Mouse (Mus musculus): ENCODE data around the gene Ankrd44. TPM values are rescaled to one million over a fixed set of nuclear protein-coding genes. Genes with fewer than 3 reads are reported as not detected.

Gene Ankrd44
- total RNA-seq, 1 experiment from 2014 or later = 49.5 TPM

DNA sequence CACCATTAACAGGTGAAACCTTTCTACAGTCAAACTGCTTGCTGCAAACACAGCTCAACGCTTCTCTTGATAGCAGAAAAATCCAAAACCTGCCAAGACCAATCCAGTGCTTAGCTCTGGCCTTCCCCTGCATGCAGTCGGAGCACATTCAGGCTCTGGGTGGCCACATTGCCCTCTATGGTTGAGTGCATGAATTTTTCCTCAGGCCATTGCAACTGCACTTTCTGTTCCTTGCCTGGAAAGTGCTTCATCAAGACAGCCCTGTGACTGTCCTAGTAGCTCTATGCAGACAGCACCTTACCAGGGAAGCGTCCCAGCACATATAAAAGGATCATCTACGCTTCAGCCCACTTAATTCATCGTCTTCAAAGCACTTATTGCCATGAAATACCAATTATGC lies 250.7 kb downstream of the Ankrd44 start:
- ATAC-seq (replicated peaks in 1 of 2; ENCODE audit: insufficient read depth in 1 of 2, low FRiP score in 2 of 2, low TSS enrichment in 1 of 2, low read depth in 1 of 2, poor library complexity in 2 of 2, severe bottlenecking in 2 of 2) = no peak

DNA sequence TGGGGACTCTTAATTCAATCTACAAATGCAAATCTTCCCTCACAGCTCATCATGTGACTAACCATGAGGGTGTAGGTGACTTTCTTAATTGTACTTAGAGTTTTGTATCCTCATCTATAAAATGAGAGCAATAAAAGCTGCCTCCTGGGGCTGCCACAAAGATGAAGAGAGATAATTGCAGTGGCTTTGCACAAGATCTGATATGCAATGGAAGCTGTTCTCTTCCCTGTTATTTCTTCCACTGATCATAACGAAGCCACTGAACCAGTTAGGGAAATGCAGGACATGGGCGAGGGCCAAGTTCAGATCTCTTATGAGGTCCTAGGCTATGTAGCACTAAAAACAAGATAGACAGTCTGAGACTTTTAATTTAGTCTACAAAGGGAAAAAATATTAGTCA lies 258.2 kb downstream of the Ankrd44 start:
- no peak for ATAC-seq (replicated peaks in 1 of 2; ENCODE audit: insufficient read depth in 1 of 2, low FRiP score in 2 of 2, low TSS enrichment in 1 of 2, low read depth in 1 of 2, poor library complexity in 2 of 2, severe bottlenecking in 2 of 2)

DNA sequence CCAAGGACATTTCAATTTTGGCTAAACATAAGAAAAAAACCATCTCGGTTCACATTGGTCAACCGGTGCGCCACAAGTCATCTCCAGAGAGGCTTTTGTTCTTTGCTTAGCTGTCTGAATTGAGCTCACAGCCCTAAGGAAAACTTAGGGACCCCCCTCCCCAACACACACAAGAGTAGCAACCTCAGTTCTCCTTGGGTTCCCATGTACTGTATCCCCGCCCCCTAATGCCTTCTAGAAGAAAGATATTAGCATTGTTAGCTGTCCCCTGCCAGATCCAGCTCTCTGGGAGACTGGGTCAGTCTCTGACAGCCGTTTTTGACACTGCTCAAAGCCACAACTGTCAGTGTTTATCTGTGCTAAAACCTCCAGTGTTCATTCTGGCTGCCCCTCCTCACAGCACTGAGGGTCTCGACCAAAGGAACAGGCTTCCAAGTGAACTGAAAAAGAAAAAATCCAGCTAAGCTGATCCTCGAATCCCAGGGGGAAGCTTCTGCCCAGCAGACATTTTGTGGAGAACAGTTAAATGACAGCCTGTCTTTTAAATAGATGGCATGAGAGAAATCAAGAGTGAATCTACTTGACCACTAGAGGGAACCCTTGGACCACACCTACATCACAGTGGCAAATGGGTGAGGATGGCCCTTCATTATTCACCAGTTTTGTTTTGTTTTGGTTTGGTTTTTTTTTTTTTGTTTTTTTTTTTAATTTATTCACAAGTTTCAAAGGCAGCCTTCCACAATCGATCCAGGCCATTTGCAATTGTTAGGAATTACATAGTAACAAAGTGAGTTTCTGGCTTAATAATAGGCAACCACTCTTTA lies 260.4 kb downstream of the Ankrd44 start:
- ATAC-seq (replicated peaks in 1 of 2; ENCODE audit: insufficient read depth in 1 of 2, low FRiP score in 2 of 2, low TSS enrichment in 1 of 2, low read depth in 1 of 2, poor library complexity in 2 of 2, severe bottlenecking in 2 of 2) = peak; percentile 75 to 80; a peak in 2 of 4 replicates

DNA sequence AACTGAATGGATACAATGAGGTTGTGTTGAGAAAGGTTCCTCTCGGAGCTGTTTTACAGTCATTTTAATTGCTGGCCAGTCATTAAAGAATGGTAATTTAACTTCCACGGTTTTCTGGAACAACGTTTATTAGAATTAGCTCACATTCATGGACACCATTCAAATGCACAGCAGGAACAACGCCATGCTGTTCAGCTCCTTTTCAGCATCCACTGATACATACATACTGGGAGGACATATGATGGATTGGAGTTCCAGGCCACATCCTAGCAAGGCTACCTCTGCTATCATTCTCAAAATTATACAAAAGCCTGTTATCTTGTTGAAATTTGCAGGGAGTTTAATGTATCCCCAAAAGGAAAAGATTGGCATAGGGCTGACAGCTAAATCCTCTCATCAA lies 261.1 kb downstream of the Ankrd44 start:
- ATAC-seq (replicated peaks in 1 of 2; ENCODE audit: insufficient read depth in 1 of 2, low FRiP score in 2 of 2, low TSS enrichment in 1 of 2, low read depth in 1 of 2, poor library complexity in 2 of 2, severe bottlenecking in 2 of 2) = no peak

DNA sequence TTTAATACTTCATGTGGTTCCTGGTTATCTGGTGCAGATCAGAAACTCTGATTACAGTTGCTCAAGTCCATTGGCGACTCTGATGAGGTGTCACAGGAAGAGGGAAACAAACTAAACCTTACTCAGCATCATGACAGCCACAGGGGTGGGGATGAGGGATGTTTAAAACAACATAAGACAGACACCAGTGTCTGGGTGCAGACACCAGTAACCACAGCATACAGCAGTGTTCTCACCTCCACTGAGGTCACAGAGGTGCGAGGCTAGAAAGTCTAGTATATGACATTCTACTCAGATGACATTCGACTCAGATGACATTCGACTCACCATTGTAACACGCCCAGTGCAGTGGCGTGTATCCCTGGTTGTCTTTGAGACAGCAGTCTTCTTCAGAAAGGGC lies 265.5 kb downstream of the Ankrd44 start:
- ATAC-seq (replicated peaks in 1 of 2; ENCODE audit: insufficient read depth in 1 of 2, low FRiP score in 2 of 2, low TSS enrichment in 1 of 2, low read depth in 1 of 2, poor library complexity in 2 of 2, severe bottlenecking in 2 of 2) = no peak

DNA sequence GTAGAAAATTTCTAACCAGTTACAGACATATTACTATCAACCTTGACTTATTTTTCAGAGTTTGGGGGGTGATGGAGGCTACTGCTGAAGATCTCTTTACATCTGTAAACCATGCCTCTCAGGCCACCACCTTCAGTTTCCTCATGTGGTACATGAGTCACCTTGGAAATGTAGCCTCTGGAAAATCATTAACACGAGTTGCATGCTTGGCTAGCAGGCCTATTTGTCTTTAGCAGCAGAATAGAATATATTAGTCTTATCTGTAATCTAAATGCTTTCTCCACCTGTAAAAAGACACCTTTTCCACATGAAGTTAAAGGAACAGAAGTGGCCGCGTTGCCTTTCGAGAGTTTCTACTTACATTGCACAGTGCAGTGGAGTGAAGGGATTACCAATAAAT lies 267.6 kb downstream of the Ankrd44 start:
- no peak for ATAC-seq (replicated peaks in 1 of 2; ENCODE audit: insufficient read depth in 1 of 2, low FRiP score in 2 of 2, low TSS enrichment in 1 of 2, low read depth in 1 of 2, poor library complexity in 2 of 2, severe bottlenecking in 2 of 2)

DNA sequence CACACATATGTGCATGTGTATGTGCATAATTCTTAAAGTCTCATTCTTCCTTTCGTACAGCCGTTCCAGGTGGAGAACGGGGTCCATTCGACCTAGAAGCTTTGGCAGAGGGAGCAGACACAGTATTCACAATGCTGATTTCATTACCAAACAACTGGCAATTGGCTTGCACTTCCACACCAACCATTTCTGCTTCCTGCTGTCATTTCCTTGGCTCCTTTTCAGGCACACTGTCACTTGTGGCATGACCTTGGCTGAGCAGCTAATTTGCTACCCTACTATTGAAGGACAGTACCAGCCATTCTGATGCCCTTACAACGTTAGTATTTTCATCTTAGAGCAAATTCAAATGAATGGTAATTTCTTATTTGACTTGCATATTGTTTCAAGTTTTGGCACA lies 277.9 kb downstream of the Ankrd44 start:
- ATAC-seq (replicated peaks in 1 of 2; ENCODE audit: insufficient read depth in 1 of 2, low FRiP score in 2 of 2, low TSS enrichment in 1 of 2, low read depth in 1 of 2, poor library complexity in 2 of 2, severe bottlenecking in 2 of 2) = no peak

DNA sequence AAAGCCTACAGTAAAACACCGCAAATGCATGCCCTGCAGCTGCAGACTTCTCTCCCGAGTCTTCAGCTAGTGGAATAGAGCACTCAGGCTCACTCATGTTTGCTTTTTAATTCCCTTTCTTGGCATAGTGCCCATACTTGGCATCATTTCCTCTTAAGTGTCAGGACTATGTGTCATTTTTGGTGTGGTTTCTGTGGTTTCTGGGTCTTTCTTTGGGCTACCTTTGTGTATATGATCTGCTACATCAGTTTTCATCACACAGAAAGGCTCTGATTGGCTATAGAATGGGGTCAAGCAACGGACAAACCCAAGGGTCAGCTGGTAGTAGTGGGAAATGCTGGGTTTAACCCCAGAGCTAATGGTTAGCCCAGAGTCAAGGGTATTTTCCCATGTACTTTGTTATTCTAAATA lies 278.8 kb downstream of the Ankrd44 start:
- peak; percentile 29 to 49; a peak in 2 of 4 replicates for ATAC-seq (replicated peaks in 1 of 2; ENCODE audit: insufficient read depth in 1 of 2, low FRiP score in 2 of 2, low TSS enrichment in 1 of 2, low read depth in 1 of 2, poor library complexity in 2 of 2, severe bottlenecking in 2 of 2)

DNA sequence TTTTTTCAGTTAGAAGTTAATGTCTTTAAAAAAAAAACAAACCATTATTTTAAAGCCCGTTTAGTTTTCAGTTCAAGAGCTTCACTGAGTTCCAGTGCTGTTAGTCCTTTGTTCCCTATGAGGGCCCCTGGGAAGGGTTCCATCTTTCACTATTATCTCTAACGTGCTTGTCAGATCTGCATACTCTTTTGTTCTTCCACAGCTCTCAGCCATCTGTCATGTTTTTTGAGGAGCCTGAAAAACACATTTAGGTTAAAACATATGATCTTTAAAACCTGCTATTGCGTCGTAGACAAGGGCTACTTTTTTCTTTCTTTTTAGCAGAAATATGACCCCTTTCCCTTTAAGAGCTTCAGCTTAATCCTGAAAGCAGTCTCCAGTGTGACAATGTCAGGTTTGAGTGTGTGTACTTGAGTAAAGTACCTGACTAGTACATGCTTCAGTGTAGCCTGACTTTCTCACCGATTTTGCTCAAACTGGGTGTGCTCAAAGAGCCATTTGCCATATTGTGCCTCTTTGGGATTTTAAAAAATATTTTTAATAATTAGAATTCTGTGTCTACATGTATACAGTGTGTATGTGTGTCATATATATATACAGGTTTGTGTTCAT lies 285.9 kb downstream of the Ankrd44 start:
- ATAC-seq (replicated peaks in 1 of 2; ENCODE audit: insufficient read depth in 1 of 2, low FRiP score in 2 of 2, low TSS enrichment in 1 of 2, low read depth in 1 of 2, poor library complexity in 2 of 2, severe bottlenecking in 2 of 2) = no peak

DNA sequence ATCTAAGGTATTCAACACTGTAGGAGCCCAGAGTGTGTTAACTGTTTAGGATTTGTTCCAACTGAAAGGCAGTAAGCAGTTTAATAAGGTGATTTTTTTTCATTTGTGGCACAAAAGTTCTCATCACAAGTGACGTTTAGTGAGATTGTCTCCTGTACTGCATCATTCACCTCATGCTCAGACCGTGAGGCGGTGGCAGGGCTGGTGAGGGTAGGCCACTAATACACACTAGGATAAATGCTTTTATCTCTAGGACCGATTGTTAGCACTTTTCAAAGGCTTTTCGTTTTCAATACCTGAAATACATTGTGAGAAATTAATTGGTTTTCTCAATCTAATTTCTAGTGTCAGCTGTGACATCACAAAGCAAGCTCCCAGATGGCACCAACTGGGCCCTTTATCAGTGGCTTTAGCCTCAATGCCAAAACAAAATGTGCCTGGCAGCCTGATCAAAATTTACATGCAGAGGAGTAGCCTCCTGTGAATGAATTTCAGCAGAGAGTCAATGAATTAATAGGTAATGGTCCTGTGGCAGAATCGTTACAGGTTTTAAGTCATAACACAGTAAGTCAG lies 286.6 kb downstream of the Ankrd44 start:
- ATAC-seq (replicated peaks in 1 of 2; ENCODE audit: insufficient read depth in 1 of 2, low FRiP score in 2 of 2, low TSS enrichment in 1 of 2, low read depth in 1 of 2, poor library complexity in 2 of 2, severe bottlenecking in 2 of 2) = no peak

DNA sequence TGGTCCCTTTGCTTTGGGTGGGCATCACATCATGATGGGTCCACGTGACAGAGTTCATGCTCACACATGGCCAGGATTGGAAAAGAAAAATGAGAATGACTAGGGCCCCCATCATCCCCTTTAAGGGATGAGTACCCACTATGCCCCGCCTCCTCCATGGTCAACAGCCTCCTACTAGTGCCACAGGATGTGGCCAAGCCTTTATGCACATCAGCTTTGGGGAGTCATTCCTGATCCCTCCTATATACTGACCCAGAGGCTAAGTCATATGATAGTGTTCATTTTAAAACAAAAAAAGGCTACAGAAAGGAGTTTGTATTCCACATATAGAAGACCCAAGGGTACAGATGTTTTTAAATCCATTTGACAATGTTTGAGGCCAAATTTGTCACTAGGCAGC lies 287.1 kb downstream of the Ankrd44 start:
- no peak for ATAC-seq (replicated peaks in 1 of 2; ENCODE audit: insufficient read depth in 1 of 2, low FRiP score in 2 of 2, low TSS enrichment in 1 of 2, low read depth in 1 of 2, poor library complexity in 2 of 2, severe bottlenecking in 2 of 2)

DNA sequence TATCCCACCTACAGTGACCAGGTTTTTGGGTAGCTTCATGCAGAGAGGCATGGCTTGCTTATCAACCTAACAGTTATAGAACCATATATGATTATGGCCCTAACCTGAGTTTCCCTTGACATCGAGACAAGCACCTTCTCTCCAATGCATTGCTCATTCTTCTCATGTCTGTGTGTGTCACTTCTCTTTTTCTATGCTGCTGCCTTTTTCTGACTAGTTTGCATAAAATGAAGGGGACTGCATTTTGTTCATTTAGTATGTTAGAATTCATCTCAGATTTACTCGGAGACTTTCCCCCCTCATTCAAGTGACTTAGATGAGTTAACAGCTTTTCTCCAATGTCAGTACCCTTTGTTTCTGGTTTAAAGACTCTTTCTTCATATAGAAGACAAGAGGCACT lies 288.8 kb downstream of the Ankrd44 start:
- no peak for ATAC-seq (replicated peaks in 1 of 2; ENCODE audit: insufficient read depth in 1 of 2, low FRiP score in 2 of 2, low TSS enrichment in 1 of 2, low read depth in 1 of 2, poor library complexity in 2 of 2, severe bottlenecking in 2 of 2)

DNA sequence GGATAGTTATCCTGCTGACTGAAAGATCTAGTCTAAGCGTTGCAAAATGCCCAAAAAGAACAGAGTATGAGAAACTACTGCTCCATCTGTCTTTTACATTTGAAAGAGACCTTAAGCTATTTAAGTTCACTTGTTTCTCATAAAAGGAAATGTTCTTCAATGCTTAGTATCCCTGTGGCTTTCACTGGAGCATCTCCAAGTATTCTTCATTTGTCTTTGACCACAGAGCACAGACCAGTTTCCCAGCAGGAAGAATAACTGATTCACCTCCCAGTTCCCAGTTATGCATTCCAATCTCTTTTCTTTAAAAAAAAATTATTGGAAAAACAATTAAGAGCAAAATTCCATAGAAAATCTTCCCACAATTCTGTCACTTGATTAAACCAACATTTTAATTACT lies 297.1 kb downstream of the Ankrd44 start:
- ATAC-seq (replicated peaks in 1 of 2; ENCODE audit: insufficient read depth in 1 of 2, low FRiP score in 2 of 2, low TSS enrichment in 1 of 2, low read depth in 1 of 2, poor library complexity in 2 of 2, severe bottlenecking in 2 of 2) = no peak

DNA sequence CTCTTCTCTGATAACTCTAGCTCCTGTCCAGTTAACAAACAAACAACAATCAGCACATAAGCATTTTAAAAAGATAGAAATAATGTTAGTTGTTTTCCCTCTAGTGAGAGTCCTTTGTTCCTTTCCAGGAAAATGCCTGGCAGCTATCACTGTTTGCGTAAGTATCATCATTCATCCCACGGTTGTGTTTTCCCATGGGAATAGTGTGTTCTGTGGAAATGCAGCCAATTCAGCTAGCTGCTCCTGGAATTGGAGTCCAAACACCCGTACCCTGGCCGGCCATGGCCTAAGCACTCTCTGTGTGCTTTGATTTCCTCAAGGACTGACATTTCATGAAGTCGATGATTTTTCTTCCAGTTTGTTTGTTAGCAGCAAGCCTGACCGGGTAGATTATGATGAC lies 311.2 kb downstream of the Ankrd44 start:
- no peak for ATAC-seq (replicated peaks in 1 of 2; ENCODE audit: insufficient read depth in 1 of 2, low FRiP score in 2 of 2, low TSS enrichment in 1 of 2, low read depth in 1 of 2, poor library complexity in 2 of 2, severe bottlenecking in 2 of 2)

DNA sequence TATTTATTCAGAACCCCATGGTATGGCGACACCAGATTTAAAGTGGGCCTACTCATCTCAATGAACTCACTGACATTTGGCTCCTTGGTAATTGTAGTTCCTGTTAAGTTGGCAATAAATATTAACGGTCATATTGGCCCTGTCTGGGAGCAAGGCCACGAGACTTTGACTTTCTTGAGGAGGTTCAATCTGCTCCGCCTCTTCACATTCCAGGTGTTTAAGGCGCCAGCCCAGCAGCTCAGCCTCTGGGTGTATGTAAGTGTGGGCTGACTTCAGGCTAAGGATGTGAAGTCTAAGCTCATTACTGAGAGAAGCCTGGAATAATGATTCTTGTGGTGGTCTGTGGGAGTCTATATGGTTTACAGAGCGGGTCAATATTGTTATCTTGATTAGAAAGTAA lies 313.8 kb downstream of the Ankrd44 start:
- no peak for ATAC-seq (replicated peaks in 1 of 2; ENCODE audit: insufficient read depth in 1 of 2, low FRiP score in 2 of 2, low TSS enrichment in 1 of 2, low read depth in 1 of 2, poor library complexity in 2 of 2, severe bottlenecking in 2 of 2)

DNA sequence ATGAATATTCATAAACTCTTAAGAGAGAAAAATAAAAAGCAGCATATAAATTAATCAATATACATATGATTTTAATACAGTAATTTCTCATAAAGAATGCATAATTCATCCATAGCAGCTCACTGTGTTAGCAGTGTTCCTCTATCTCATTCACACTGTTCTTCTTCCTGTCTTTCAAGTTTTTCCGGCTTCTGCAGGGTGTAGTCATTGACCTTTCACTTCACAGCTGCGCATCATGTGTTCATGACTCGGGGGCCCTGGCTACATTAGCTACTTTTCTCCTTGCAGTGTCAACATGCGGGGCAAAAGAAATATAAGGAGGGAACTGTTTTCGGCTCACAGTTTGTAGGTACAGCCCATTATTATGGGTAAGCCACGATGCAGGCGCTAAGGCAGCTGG lies 314.3 kb downstream of the Ankrd44 start:
- ATAC-seq (replicated peaks in 1 of 2; ENCODE audit: insufficient read depth in 1 of 2, low FRiP score in 2 of 2, low TSS enrichment in 1 of 2, low read depth in 1 of 2, poor library complexity in 2 of 2, severe bottlenecking in 2 of 2) = no peak

DNA sequence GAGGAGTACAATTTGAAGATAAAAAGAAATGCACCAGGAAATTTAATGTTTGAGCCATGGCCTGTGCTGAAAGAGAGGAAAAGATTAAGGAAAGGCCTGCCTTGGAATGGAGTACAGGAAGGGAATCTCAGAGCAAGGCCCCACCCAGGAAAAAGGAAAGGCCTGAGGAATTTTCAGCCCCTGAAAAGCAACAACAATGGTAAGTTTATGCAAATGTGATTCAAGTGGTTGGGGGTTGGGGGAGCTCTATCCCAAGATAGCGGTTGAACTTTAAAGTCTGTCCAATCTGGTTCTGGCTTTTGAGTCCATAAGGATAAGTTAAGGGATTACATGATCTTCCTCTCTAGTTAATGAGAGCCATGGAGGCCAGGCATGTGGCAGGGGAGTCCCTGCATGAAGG lies 319.3 kb downstream of the Ankrd44 start:
- ATAC-seq (replicated peaks in 1 of 2; ENCODE audit: insufficient read depth in 1 of 2, low FRiP score in 2 of 2, low TSS enrichment in 1 of 2, low read depth in 1 of 2, poor library complexity in 2 of 2, severe bottlenecking in 2 of 2) = no peak

DNA sequence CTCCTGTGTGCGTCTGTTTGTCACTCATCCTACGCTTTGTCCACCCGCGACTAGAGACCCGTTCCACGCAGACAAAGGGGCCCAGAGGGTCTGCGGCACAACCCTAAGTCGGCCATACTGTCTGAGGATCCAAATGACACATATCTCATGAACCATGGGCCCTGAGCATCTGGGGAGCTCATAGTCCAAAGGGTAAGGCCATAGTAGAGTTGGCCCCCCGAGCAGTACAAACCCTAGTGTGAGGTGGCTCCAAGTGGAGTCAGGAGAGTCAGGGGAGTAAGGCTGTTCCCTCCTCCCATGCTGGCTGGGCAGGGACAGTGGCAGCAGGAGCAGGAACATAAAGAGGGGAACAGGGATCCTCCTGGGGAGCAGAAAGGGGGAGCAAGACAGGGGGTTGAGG lies 324.5 kb downstream of the Ankrd44 start:
- ATAC-seq (replicated peaks in 1 of 2; ENCODE audit: insufficient read depth in 1 of 2, low FRiP score in 2 of 2, low TSS enrichment in 1 of 2, low read depth in 1 of 2, poor library complexity in 2 of 2, severe bottlenecking in 2 of 2) = no peak

DNA sequence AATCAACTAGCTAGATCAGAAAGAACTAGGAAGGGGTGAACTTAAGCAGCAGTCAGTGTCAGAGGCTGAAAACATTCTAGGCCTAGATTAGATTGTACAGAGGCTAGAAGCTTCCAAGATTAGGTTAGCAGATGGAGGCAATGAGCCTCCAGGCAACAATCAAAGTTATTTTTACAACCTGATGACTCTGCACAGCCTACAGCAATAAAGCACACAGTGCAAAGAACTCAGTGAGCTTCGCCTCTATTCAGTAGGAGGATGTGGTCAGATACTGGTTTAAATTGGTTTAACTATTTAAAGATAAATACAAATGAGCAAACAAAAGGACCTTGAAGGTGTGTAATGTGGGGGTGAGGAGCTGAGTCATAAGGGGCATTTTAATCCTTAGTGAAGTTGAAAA lies 325.9 kb downstream of the Ankrd44 start:
- ATAC-seq (replicated peaks in 1 of 2; ENCODE audit: insufficient read depth in 1 of 2, low FRiP score in 2 of 2, low TSS enrichment in 1 of 2, low read depth in 1 of 2, poor library complexity in 2 of 2, severe bottlenecking in 2 of 2) = no peak
